Mouse (Mus musculus) central nervous system, embryonic 11.5 days (tissue): ENCODE data around the gene Gm47959. TPM values are rescaled to one million over a fixed set of nuclear protein-coding genes. Genes with fewer than 3 reads are reported as not detected.

ENCODE experiments used
- polyA plus RNA-seq: library from polyadenylated mRNA; depleted of rRNA; stranded (reverse); fragments of >200 nt; gene quantifications from 2 replicates; pipeline ENCODE4 v1.2.3, GENCODE M21; 2012; rRNA removed

The Gm47959 gene
- polyA plus RNA-seq, result not detected in 2 replicates

GRCm38 (mm10) chr1:83000306-83000705, at the start of gene Gm47959:
Gene Gm47959 (plus strand): TSS chr1:83000548.

GRCm38 (mm10) chr1:82955913-82956312, 44.4 kb upstream of the Gm47959 start, which contains the start of gene Gm7544:
Gene Gm7544 (minus strand): TSS chr1:82956013.

GRCm38 (mm10) chr1:82959870-82960385, 40.4 kb upstream of the Gm47959 start, which contains the start of gene Gm47955:
Gene Gm47955 (plus strand): TSS chr1:82960286.

GRCm38 (mm10) chr1:83038109-83038672, 37.8 kb downstream of the Gm47959 start, which contains the start of gene Slc19a3:
Gene Slc19a3 (minus strand): TSS chr1:83038448.

GRCm38 (mm10) chr1:83042380-83042779, 42.0 kb downstream of the Gm47959 start, which contains the start of gene Krtap28-10:
Gene Krtap28-10 (minus strand): TSS chr1:83042480.

GRCm38 (mm10) chr1:83044882-83045427, 44.6 kb downstream of the Gm47959 start, which contains the start of gene Gm47969:
Gene Gm47969 (plus strand): TSS chr1:83044932.

Other genes with a start within 250 kb of the Gm47959 start
- gene Tm4sf20, start 232.1 kb upstream of the Gm47959 start, polyA plus RNA-seq, result not detected in 2 replicates
- not detected in 2 replicates for gene Gm47791, start 229.3 kb upstream of the Gm47959 start, polyA plus RNA-seq
- gene Agfg1, start 161.1 kb upstream of the Gm47959 start, polyA plus RNA-seq, result 32.4 and 50.4 TPM in 2 replicates
- gene A030005L19Rik, start 87.2 kb upstream of the Gm47959 start, polyA plus RNA-seq, result 1.8 and 2.1 TPM in 2 replicates
- gene A030014E15Rik, start 75.6 kb upstream of the Gm47959 start, polyA plus RNA-seq, result 0.06 and 0.14 TPM in 2 replicates
- gene Gm6217, start 69.1 kb upstream of the Gm47959 start, polyA plus RNA-seq, result not detected in 2 replicates
- gene A030003K21Rik, start 57.2 kb upstream of the Gm47959 start, polyA plus RNA-seq, result not detected in 2 replicates
- gene Gm7544, start 44.5 kb upstream of the Gm47959 start, polyA plus RNA-seq, result not detected in 2 replicates
- not detected in 2 replicates for gene Gm47955, start 40.3 kb upstream of the Gm47959 start, polyA plus RNA-seq
- 0.44 and 0.73 TPM in 2 replicates for gene Slc19a3, start 37.9 kb downstream of the Gm47959 start, polyA plus RNA-seq
- gene Krtap28-10, start 41.9 kb downstream of the Gm47959 start, polyA plus RNA-seq, result not detected in 2 replicates
- not detected in 2 replicates for gene Gm47969, start 44.4 kb downstream of the Gm47959 start, polyA plus RNA-seq
- gene A030005K14Rik, start 58.8 kb downstream of the Gm47959 start, polyA plus RNA-seq, result not detected in 2 replicates
- gene Krtap28-13, start 60.4 kb downstream of the Gm47959 start, polyA plus RNA-seq, result not detected in 2 replicates
- not detected in 2 replicates for gene Ccl20, start 116.2 kb downstream of the Gm47959 start, polyA plus RNA-seq
- 0.40 and 0.55 TPM in 2 replicates for gene Daw1, start 159.2 kb downstream of the Gm47959 start, polyA plus RNA-seq